Mouse (Mus musculus): ENCODE results near the gene Gm5269. TPM values are rescaled to one million over a fixed set of nuclear protein-coding genes. Genes with fewer than 3 reads are reported as not detected.

Gene Gm5269
- polyA plus RNA-seq, 1 experiment from 2014 or later, result not detected

GRCm38 (mm10) chr1:45914236-45914635, 24.2 kb upstream of the Gm5269 start:
- Histone ChIP-seq H3K9ac (replicated peaks) (no peak overlapping the region), H3K27ac (no peak overlapping the region), H3K27me3 (no peaks in the 10 kb centered on the region), H3K9me3 (no peaks in the 10 kb centered on the region), H3K4me3 (replicated peaks) (no peak overlapping the region), H3K4me1 (replicated peaks) (no peaks in the 10 kb centered on the region), H3K36me3 (no peaks in the 10 kb centered on the region), H3K4me2 (replicated peaks) (no peak overlapping the region)
- WGBS, result 88% methylated on average over 4 of the region's 4 CpGs
- no peak for ATAC-seq

GRCm38 (mm10) chr1:45905107-45905821, 15.2 kb upstream of the Gm5269 start:
- peak; percentile 93 for ATAC-seq
- Histone ChIP-seq H3K9me3 (no peaks in the 10 kb centered on the region), H3K4me3 (replicated peaks) (no peak overlapping the region), H3K27me3 (no peaks in the 10 kb centered on the region), H3K36me3 (no peaks in the 10 kb centered on the region), H3K4me2 (replicated peaks) (no peak overlapping the region), H3K27ac (peak overlapping the region; percentile 44), H3K4me1 (replicated peaks) (peaks cover 6% of the 10 kb centered on the region; the same call in 1 of the 2 replicates), H3K9ac (replicated peaks) (no peak overlapping the region)
- WGBS, result 13% methylated on average over 5 of the region's 5 CpGs

- Histone ChIP-seq H3K9me3 (no peaks in the 10 kb centered on the region), H3K27ac (no peak overlapping the region), H3K36me3 (no peaks in the 10 kb centered on the region), H3K4me3 (replicated peaks) (no peak overlapping the region), H3K27me3 (no peaks in the 10 kb centered on the region), H3K9ac (replicated peaks) (no peak overlapping the region), H3K4me2 (replicated peaks) (no peak overlapping the region), H3K4me1 (replicated peaks) (peaks cover 6% of the 10 kb centered on the region; the same call in 1 of the 2 replicates)
- 79% methylated on average over 3 of the region's 3 CpGs for WGBS
- ATAC-seq, result no peak
These were observed 14.1 kb upstream of the Gm5269 start for GRCm38 (mm10) chr1:45904161-45904560.

- H3K36me3 ChIP-seq, result no peaks in the 10 kb centered on the region
- no peak for ATAC-seq
These were observed 8.0 kb upstream of the Gm5269 start for GRCm38 (mm10) chr1:45898044-45898443.

GRCm38 (mm10) chr1:45894168-45894912, 4.3 kb upstream of the Gm5269 start:
- no peak overlapping the region for H3K9ac ChIP-seq (replicated peaks)
- H3K9me3 ChIP-seq, result no peaks in the 10 kb centered on the region
- no peak for ATAC-seq
- H3K4me1 ChIP-seq (replicated peaks), result no peaks in the 10 kb centered on the region
- H3K27me3 ChIP-seq, result no peaks in the 10 kb centered on the region
- 93% methylated on average over 6 of the region's 6 CpGs for WGBS
- no peaks in the 10 kb centered on the region for H3K36me3 ChIP-seq
- no peak overlapping the region for H3K4me2 ChIP-seq (replicated peaks)
- H3K27ac ChIP-seq, result no peak overlapping the region
- no peak overlapping the region for H3K4me3 ChIP-seq (replicated peaks)

More at GRCm38 (mm10) chr1:45898044-45898443, 8.0 kb upstream of the Gm5269 start:
- Histone ChIP-seq H3K27me3 (no peaks in the 10 kb centered on the region), H3K9me3 (no peaks in the 10 kb centered on the region), H3K4me3 (replicated peaks) (no peak overlapping the region), H3K4me2 (replicated peaks) (no peak overlapping the region), H3K9ac (replicated peaks) (no peak overlapping the region), H3K27ac (no peak overlapping the region), H3K4me1 (replicated peaks) (no peaks in the 10 kb centered on the region)
- 60% methylated on average over 1 of the region's 1 CpGs for WGBS

- no peak overlapping the region for H3K9ac ChIP-seq (replicated peaks)
- H3K27ac ChIP-seq, result no peak overlapping the region
- 71% methylated on average over 2 of the region's 2 CpGs for WGBS
- no peak overlapping the region for H3K4me3 ChIP-seq (replicated peaks)
- H3K27me3 ChIP-seq, result no peaks in the 10 kb centered on the region
- H3K36me3 ChIP-seq, result no peaks in the 10 kb centered on the region
- ATAC-seq, result no peak
- no peaks in the 10 kb centered on the region for H3K9me3 ChIP-seq
- H3K4me1 ChIP-seq (replicated peaks), result no peaks in the 10 kb centered on the region
- no peak overlapping the region for H3K4me2 ChIP-seq (replicated peaks)
These were observed 1.9 kb upstream of the Gm5269 start for GRCm38 (mm10) chr1:45891986-45892385.

- ATAC-seq, result no peak
These were observed 3.3 kb downstream of the Gm5269 start for GRCm38 (mm10) chr1:45886800-45887199.

GRCm38 (mm10) chr1:45883378-45883777, 6.7 kb downstream of the Gm5269 start:
- no peaks in the 10 kb centered on the region for H3K27me3 ChIP-seq
- H3K4me2 ChIP-seq (replicated peaks), result no peak overlapping the region
- no peaks in the 10 kb centered on the region for H3K4me1 ChIP-seq (replicated peaks)
- H3K4me3 ChIP-seq (replicated peaks), result no peak overlapping the region
- ATAC-seq, result no peak
- no peak overlapping the region for H3K27ac ChIP-seq
- H3K9ac ChIP-seq (replicated peaks), result no peak overlapping the region
- no peaks in the 10 kb centered on the region for H3K9me3 ChIP-seq
- no peaks in the 10 kb centered on the region for H3K36me3 ChIP-seq

More at GRCm38 (mm10) chr1:45886800-45887199, 3.3 kb downstream of the Gm5269 start:
- H3K27ac ChIP-seq, result no peak overlapping the region
- no peak overlapping the region for H3K4me2 ChIP-seq (replicated peaks)
- no peaks in the 10 kb centered on the region for H3K9me3 ChIP-seq
- H3K36me3 ChIP-seq, result no peaks in the 10 kb centered on the region
- WGBS, result 92% methylated on average over 9 of the region's 9 CpGs
- H3K4me3 ChIP-seq (replicated peaks), result no peak overlapping the region
- no peaks in the 10 kb centered on the region for H3K27me3 ChIP-seq
- H3K4me1 ChIP-seq (replicated peaks), result no peaks in the 10 kb centered on the region
- no peak overlapping the region for H3K9ac ChIP-seq (replicated peaks)

GRCm38 (mm10) chr1:45882076-45882475, 8.0 kb downstream of the Gm5269 start:
- no peak overlapping the region for H3K9ac ChIP-seq (replicated peaks)
- 66% methylated on average over 6 of the region's 6 CpGs for WGBS
- H3K4me2 ChIP-seq (replicated peaks), result no peak overlapping the region
- H3K9me3 ChIP-seq, result no peaks in the 10 kb centered on the region
- no peaks in the 10 kb centered on the region for H3K36me3 ChIP-seq
- no peaks in the 10 kb centered on the region for H3K27me3 ChIP-seq
- no peaks in the 10 kb centered on the region for H3K4me1 ChIP-seq (replicated peaks)
- ATAC-seq, result no peak
- H3K4me3 ChIP-seq (replicated peaks), result no peak overlapping the region
- H3K27ac ChIP-seq, result no peak overlapping the region

- Histone ChIP-seq H3K27ac (no peak overlapping the region), H3K9me3 (no peaks in the 10 kb centered on the region), H3K4me3 (replicated peaks) (no peak overlapping the region), H3K27me3 (no peaks in the 10 kb centered on the region), H3K9ac (replicated peaks) (no peak overlapping the region), H3K36me3 (no peaks in the 10 kb centered on the region), H3K4me1 (replicated peaks) (no peaks in the 10 kb centered on the region), H3K4me2 (replicated peaks) (no peak overlapping the region)
- 77% methylated on average over 3 of the region's 3 CpGs for WGBS
- no peak for ATAC-seq
These were observed 8.7 kb downstream of the Gm5269 start for GRCm38 (mm10) chr1:45881228-45881832.

GRCm38 (mm10) chr1:45877463-45877862, 12.6 kb downstream of the Gm5269 start:
- 90% methylated on average over 3 of the region's 3 CpGs for WGBS
- Histone ChIP-seq H3K27me3 (no peaks in the 10 kb centered on the region), H3K4me3 (replicated peaks) (no peak overlapping the region), H3K4me2 (replicated peaks) (no peak overlapping the region), H3K9ac (replicated peaks) (no peak overlapping the region), H3K9me3 (no peaks in the 10 kb centered on the region), H3K4me1 (replicated peaks) (no peaks in the 10 kb centered on the region), H3K36me3 (no peaks in the 10 kb centered on the region), H3K27ac (no peak overlapping the region)
- ATAC-seq, result no peak

GRCm38 (mm10) chr1:45876450-45877198, 13.4 kb downstream of the Gm5269 start:
- ATAC-seq, result no peak
- no peaks in the 10 kb centered on the region for H3K36me3 ChIP-seq
- H3K27ac ChIP-seq, result no peak overlapping the region
- no peak overlapping the region for H3K4me2 ChIP-seq (replicated peaks)
- no peaks in the 10 kb centered on the region for H3K9me3 ChIP-seq
- no peaks in the 10 kb centered on the region for H3K4me1 ChIP-seq (replicated peaks)
- H3K9ac ChIP-seq (replicated peaks), result no peak overlapping the region
- H3K27me3 ChIP-seq, result no peaks in the 10 kb centered on the region
- no peak overlapping the region for H3K4me3 ChIP-seq (replicated peaks)
- 91% methylated on average over 6 of the region's 6 CpGs for WGBS
